Mouse (Mus musculus): ENCODE results near the gene Fam219b. TPM values are rescaled to one million over a fixed set of nuclear protein-coding genes. Genes with fewer than 3 reads are reported as not detected.
A peak's percentile ranks its signal among the peaks of the same experiment; 100 is the strongest.

The Fam219b gene
- polyA plus RNA-seq, 1 experiment from 2014 or later: 5.7 TPM

DNA sequence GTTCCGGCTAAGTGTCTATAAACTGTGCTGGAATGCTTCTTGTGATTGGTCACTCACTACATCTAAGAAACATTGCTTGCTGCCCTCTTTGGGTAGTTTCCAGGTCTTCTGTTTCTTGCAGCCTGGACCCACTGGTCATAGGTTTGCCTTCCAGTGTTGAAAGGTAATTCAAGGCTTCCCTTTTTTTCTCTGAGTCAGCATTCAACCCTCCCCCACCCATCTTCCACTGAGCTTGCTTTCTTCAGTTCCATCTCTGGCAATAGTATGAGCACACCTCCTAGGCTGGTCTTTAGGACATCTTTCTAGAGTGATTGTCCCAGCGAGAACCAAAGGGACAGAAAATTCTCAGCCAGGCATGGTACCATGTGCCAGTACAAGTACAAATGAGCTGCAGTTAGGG is 2.2 kb downstream of the Fam219b start:
- ATAC-seq (ENCODE audit: low read depth): no peak
- Histone ChIP-seq H3K4me3 (ENCODE audit: low read depth, low read length) (no peak overlapping the region), H3K36me3 (ENCODE audit: control insufficient read depth, insufficient read depth) (peaks cover 10% of the 10 kb centered on the region), H3K4me2 (ENCODE audit: low read depth, low read length) (no peak overlapping the region), H3K4me1 (ENCODE audit: control insufficient read depth, low read depth, low read length) (peaks cover 14% of the 10 kb centered on the region), H3K27me3 (ENCODE audit: control insufficient read depth, insufficient read depth, low read depth, low read length) (no peaks in the 10 kb centered on the region), H3K27ac (ENCODE audit: low read length) (no peak overlapping the region), H3K9ac (ENCODE audit: low read depth, low read length) (no peak overlapping the region), H3K9me3 (replicated peaks; ENCODE audit: control insufficient read depth, low read length) (no peaks in the 10 kb centered on the region)
- 70% methylated on average over 2 of the region's 2 CpGs for WGBS (ENCODE audit: insufficient replicate concordance)

GRCm38 (mm10) chr9:57541312-57541711 is 4.0 kb downstream of the Fam219b start:
- WGBS (ENCODE audit: insufficient replicate concordance): 0% methylated on average over 1 of the region's 1 CpGs

DNA sequence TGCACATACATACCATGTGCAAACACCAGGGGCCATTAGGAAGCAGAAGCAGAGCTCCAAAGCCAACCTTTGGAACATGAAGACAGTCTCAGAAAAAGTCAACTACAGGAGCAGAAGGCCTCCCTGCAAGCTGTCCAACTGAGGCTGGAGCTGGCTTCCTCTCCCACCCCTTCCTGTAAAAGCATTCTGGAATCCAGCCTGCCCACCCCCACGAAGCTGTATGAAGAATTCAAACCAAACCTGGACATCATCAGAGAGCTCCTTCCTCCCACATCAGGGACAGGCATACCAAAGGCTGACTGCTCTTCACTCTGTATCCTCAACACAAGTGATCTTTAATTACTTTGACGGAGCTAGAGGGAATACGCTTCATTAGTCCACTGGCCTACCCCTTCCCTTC is 6.6 kb downstream of the Fam219b start:
- Histone ChIP-seq H3K27ac (ENCODE audit: low read length) (no peak overlapping the region), H3K9ac (ENCODE audit: low read depth, low read length) (no peak overlapping the region), H3K9me3 (replicated peaks; ENCODE audit: control insufficient read depth, low read length) (no peaks in the 10 kb centered on the region), H3K36me3 (ENCODE audit: control insufficient read depth, insufficient read depth) (peaks cover 10% of the 10 kb centered on the region), H3K4me2 (ENCODE audit: low read depth, low read length) (no peak overlapping the region), H3K4me3 (ENCODE audit: low read depth, low read length) (no peak overlapping the region), H3K4me1 (ENCODE audit: control insufficient read depth, low read depth, low read length) (peaks cover 9% of the 10 kb centered on the region), H3K27me3 (ENCODE audit: control insufficient read depth, insufficient read depth, low read depth, low read length) (no peaks in the 10 kb centered on the region)
- ATAC-seq (ENCODE audit: low read depth): no peak
- 74% methylated on average over 3 of the region's 3 CpGs for WGBS (ENCODE audit: insufficient replicate concordance)

More at GRCm38 (mm10) chr9:57541312-57541711, 4.0 kb downstream of the Fam219b start:
- Histone ChIP-seq H3K36me3 (ENCODE audit: control insufficient read depth, insufficient read depth) (peaks cover 10% of the 10 kb centered on the region), H3K4me2 (ENCODE audit: low read depth, low read length) (no peak overlapping the region), H3K4me3 (ENCODE audit: low read depth, low read length) (no peak overlapping the region), H3K4me1 (ENCODE audit: control insufficient read depth, low read depth, low read length) (peaks cover 14% of the 10 kb centered on the region), H3K9ac (ENCODE audit: low read depth, low read length) (no peak overlapping the region), H3K27ac (ENCODE audit: low read length) (no peak overlapping the region), H3K27me3 (ENCODE audit: control insufficient read depth, insufficient read depth, low read depth, low read length) (no peaks in the 10 kb centered on the region), H3K9me3 (replicated peaks; ENCODE audit: control insufficient read depth, low read length) (no peaks in the 10 kb centered on the region)
- ATAC-seq (ENCODE audit: low read depth): no peak

DNA sequence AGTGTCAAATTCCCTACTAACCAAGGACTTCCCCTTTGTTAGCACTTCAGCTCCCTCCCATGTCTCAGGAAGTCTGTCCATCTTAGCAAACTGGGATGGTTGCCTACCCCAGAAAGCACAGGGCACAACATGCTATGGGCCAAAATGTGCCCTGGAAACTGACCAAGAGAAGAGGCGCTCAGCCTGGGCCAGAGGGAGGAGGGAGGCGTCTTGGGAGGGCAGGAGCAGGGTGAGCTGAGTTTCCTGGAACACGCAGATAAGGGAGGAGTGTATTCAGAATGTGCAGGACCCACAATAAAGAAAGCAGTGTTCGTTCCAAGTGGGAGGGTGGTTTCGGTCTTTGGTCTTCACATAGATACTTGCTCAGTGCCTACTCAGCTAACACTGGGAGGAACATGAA is 10.0 kb downstream of the Fam219b start:
- Histone ChIP-seq H3K9me3 (replicated peaks; ENCODE audit: control insufficient read depth, low read length) (no peaks in the 10 kb centered on the region), H3K4me1 (ENCODE audit: control insufficient read depth, low read depth, low read length) (peaks cover 14% of the 10 kb centered on the region), H3K4me3 (ENCODE audit: low read depth, low read length) (no peak overlapping the region), H3K27me3 (ENCODE audit: control insufficient read depth, insufficient read depth, low read depth, low read length) (no peaks in the 10 kb centered on the region), H3K9ac (ENCODE audit: low read depth, low read length) (no peak overlapping the region), H3K4me2 (ENCODE audit: low read depth, low read length) (no peak overlapping the region), H3K27ac (ENCODE audit: low read length) (no peak overlapping the region), H3K36me3 (ENCODE audit: control insufficient read depth, insufficient read depth) (peaks cover 4% of the 10 kb centered on the region)
- 22% methylated on average over 5 of the region's 5 CpGs for WGBS (ENCODE audit: insufficient replicate concordance)
- ATAC-seq (ENCODE audit: low read depth): peak; percentile 58

- no peak overlapping the region for H3K4me2 ChIP-seq (ENCODE audit: low read depth, low read length)
These were observed 10.5 kb downstream of the Fam219b start for GRCm38 (mm10) chr9:57547869-57548268.

GRCm38 (mm10) chr9:57549186-57549585 is 11.9 kb downstream of the Fam219b start:
- Histone ChIP-seq H3K4me1 (ENCODE audit: control insufficient read depth, low read depth, low read length) (peaks cover 14% of the 10 kb centered on the region), H3K27ac (ENCODE audit: low read length) (no peak overlapping the region), H3K9me3 (replicated peaks; ENCODE audit: control insufficient read depth, low read length) (no peaks in the 10 kb centered on the region), H3K4me2 (ENCODE audit: low read depth, low read length) (no peak overlapping the region), H3K9ac (ENCODE audit: low read depth, low read length) (no peak overlapping the region), H3K4me3 (ENCODE audit: low read depth, low read length) (no peak overlapping the region), H3K36me3 (ENCODE audit: control insufficient read depth, insufficient read depth) (no peaks in the 10 kb centered on the region), H3K27me3 (ENCODE audit: control insufficient read depth, insufficient read depth, low read depth, low read length) (no peaks in the 10 kb centered on the region)
- 81% methylated on average over 4 of the region's 4 CpGs for WGBS (ENCODE audit: insufficient replicate concordance)
- ATAC-seq (ENCODE audit: low read depth): no peak

More at GRCm38 (mm10) chr9:57547869-57548268, 10.5 kb downstream of the Fam219b start:
- Histone ChIP-seq H3K9me3 (replicated peaks; ENCODE audit: control insufficient read depth, low read length) (no peaks in the 10 kb centered on the region), H3K4me1 (ENCODE audit: control insufficient read depth, low read depth, low read length) (peaks cover 14% of the 10 kb centered on the region), H3K27ac (ENCODE audit: low read length) (no peak overlapping the region), H3K9ac (ENCODE audit: low read depth, low read length) (no peak overlapping the region), H3K36me3 (ENCODE audit: control insufficient read depth, insufficient read depth) (peaks cover 3% of the 10 kb centered on the region; the same call in 1 of the 2 replicates), H3K27me3 (ENCODE audit: control insufficient read depth, insufficient read depth, low read depth, low read length) (no peaks in the 10 kb centered on the region), H3K4me3 (ENCODE audit: low read depth, low read length) (no peak overlapping the region)
- WGBS (ENCODE audit: insufficient replicate concordance): 78% methylated on average over 11 of the region's 11 CpGs
- no peak for ATAC-seq (ENCODE audit: low read depth)

- 70% methylated on average over 11 of the region's 11 CpGs for WGBS (ENCODE audit: insufficient replicate concordance)
- H3K27ac ChIP-seq (ENCODE audit: low read length): no peak overlapping the region
These were observed 13.0 kb downstream of the Fam219b start for GRCm38 (mm10) chr9:57550126-57550862.

GRCm38 (mm10) chr9:57552139-57552887 is 15.0 kb downstream of the Fam219b start, which contains the start of gene Mpi:
Gene Mpi (minus strand): TSS chr9:57552763.
- Histone ChIP-seq H3K9me3 (replicated peaks; ENCODE audit: control insufficient read depth, low read length) (no peaks in the 10 kb centered on the region), H3K36me3 (ENCODE audit: control insufficient read depth, insufficient read depth) (no peaks in the 10 kb centered on the region), H3K27ac (ENCODE audit: low read length) (no peak within 1 kb of the TSS), H3K9ac (ENCODE audit: low read depth, low read length) (peak within 1 kb of the TSS; percentile 71), H3K4me3 (ENCODE audit: low read depth, low read length) (peak within 1 kb of the TSS; percentile 69), H3K4me1 (ENCODE audit: control insufficient read depth, low read depth, low read length) (peaks cover 11% of the 10 kb centered on the region), H3K4me2 (ENCODE audit: low read depth, low read length) (peak within 1 kb of the TSS; percentile 71), H3K27me3 (ENCODE audit: control insufficient read depth, insufficient read depth, low read depth, low read length) (no peaks in the 10 kb centered on the region)
- 2% methylated on average over 28 of the region's 28 CpGs for WGBS (ENCODE audit: insufficient replicate concordance)
- no peak for ATAC-seq (ENCODE audit: low read depth)

More at GRCm38 (mm10) chr9:57550126-57550862, 13.0 kb downstream of the Fam219b start:
- Histone ChIP-seq H3K4me2 (ENCODE audit: low read depth, low read length) (no peak overlapping the region), H3K4me1 (ENCODE audit: control insufficient read depth, low read depth, low read length) (peaks cover 14% of the 10 kb centered on the region), H3K36me3 (ENCODE audit: control insufficient read depth, insufficient read depth) (no peaks in the 10 kb centered on the region), H3K4me3 (ENCODE audit: low read depth, low read length) (no peak overlapping the region), H3K9ac (ENCODE audit: low read depth, low read length) (no peak overlapping the region), H3K9me3 (replicated peaks; ENCODE audit: control insufficient read depth, low read length) (no peaks in the 10 kb centered on the region), H3K27me3 (ENCODE audit: control insufficient read depth, insufficient read depth, low read depth, low read length) (no peaks in the 10 kb centered on the region)
- no peak; the same call in 1 of the 2 replicates for ATAC-seq (ENCODE audit: low read depth)

- Histone ChIP-seq H3K27me3 (ENCODE audit: control insufficient read depth, insufficient read depth, low read depth, low read length) (no peaks in the 10 kb centered on the region), H3K9ac (ENCODE audit: low read depth, low read length) (no peak overlapping the region), H3K4me1 (ENCODE audit: control insufficient read depth, low read depth, low read length) (peaks cover 5% of the 10 kb centered on the region), H3K27ac (ENCODE audit: low read length) (no peak overlapping the region), H3K4me3 (ENCODE audit: low read depth, low read length) (no peak overlapping the region), H3K9me3 (replicated peaks; ENCODE audit: control insufficient read depth, low read length) (no peaks in the 10 kb centered on the region), H3K36me3 (ENCODE audit: control insufficient read depth, insufficient read depth) (no peaks in the 10 kb centered on the region), H3K4me2 (ENCODE audit: low read depth, low read length) (no peak overlapping the region)
- no peak for ATAC-seq (ENCODE audit: low read depth)
- 75% methylated on average over 11 of the region's 11 CpGs for WGBS (ENCODE audit: insufficient replicate concordance)
These were observed 15.8 kb downstream of the Fam219b start for GRCm38 (mm10) chr9:57553119-57553518.

Measured in liver, embryonic 16.5 days (tissue).